Mouse (Mus musculus) layer of hippocampus, adult 2 months (tissue): ENCODE measurements around the gene Pip4k2b. TPM values are rescaled to one million over a fixed set of nuclear protein-coding genes. Genes with fewer than 3 reads are reported as not detected.
"Not testable (repeated sequence)": the region's sequence is repeated elsewhere in the genome, so short reads cannot be mapped to it uniquely, and the experiment has no call there.

ENCODE experiments used
- DNase-seq, 2 experiments: peaks; one replicate each; pipeline ENCODE4 v3.0.0; 2022; ENCODE audit warnings: low spot score in 2 of 2
- H3K27ac ChIP-seq: fragments of 200-600 bp; 2 replicates; pipeline ENCODE4 v1.8.1; 2022
- H3K4me3 ChIP-seq: fragments of 200-600 bp; 2 replicates; pipeline ENCODE4 v1.8.1; 2022; ENCODE audit warnings: mild to moderate bottlenecking
- CTCF ChIP-seq: fragments of 200-600 bp; conservative IDR thresholded peaks from 2 replicates; pipeline ENCODE4 v1.8.1; 2022; ENCODE audit warnings: antibody characterized with exemption, mild to moderate bottlenecking, moderate library complexity
- long read RNA-seq, 2 experiments: library from polyadenylated mRNA; stranded (forward); transcript quantifications; one replicate each; pipeline ENCODE4 v2.0.0; 2021; ENCODE audit warnings: borderline mapping rate in 2 of 2
- total RNA-seq, 2 experiments: library from RNA; stranded (reverse); gene quantifications; 2 replicates each; pipeline ENCODE4 v1.2.3; 2021

Pip4k2b gene
- total RNA-seq = 100 to 1,000 TPM; 106 to 109 TPM
- long read RNA-seq, experiment 1, full-length matches to known transcripts = 1 of 12 reads
- long read RNA-seq, experiment 1, partial matches to known transcripts = 0 of 12 reads
- long read RNA-seq, experiment 1, other reads (novel, unspliced or antisense) = 11 of 12 reads
- long read RNA-seq, experiment 2, full-length matches to known transcripts = 2 of 11 reads
- long read RNA-seq, experiment 2, partial matches to known transcripts = 1 of 11 reads
- long read RNA-seq, experiment 2, other reads (novel, unspliced or antisense) = 8 of 11 reads

DNA sequence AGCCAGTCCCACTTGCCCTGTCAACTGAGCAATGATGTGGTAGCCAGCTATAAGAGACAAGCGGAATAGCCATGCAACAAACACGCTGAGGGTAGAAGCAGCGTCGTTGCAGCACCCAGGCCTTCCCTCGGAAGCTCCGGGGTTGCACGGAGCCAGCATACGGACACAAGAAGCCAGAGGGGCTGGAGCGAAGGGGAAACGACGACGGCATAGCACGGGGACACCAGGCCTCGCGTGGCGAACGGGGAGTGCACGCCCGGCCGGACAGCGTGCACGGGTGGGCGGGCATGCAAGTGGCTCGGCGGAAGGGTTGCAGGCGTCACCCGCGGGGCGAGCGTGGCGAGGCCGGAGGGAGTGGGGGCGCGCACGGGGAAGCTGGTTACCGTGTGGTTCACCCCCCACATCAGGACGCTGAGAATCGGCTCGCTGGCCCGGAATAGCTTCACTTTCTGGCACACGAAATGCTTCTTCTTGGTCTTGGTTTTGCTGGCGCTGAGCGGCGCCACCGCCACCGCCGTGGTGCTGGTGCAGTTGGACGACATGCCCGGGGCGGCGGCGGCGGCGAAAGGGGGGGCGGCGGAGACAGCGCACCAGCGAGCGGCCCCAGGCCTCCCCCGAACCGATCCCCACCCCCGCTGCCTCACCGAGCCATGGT, at the start of gene Pip4k2b:
Gene Pip4k2b, minus strand, starts transcription at position 642 of the 655 bp plus-strand sequence.
- peak within 1 kb of the TSS; percentile 72 for H3K4me3 ChIP-seq
- H3K27ac ChIP-seq = peak within 1 kb of the TSS; percentile 98
- TF ChIP-seq CTCF = no peak

GRCm38 (mm10) chr11:97793165-97793564, 48.7 kb upstream of the Pip4k2b start:
- DNase-seq = peak in 1 of 2 experiments; percentile 55
- peak; percentile 91 for TF ChIP-seq CTCF
- H3K4me3 ChIP-seq = no peak overlapping the region
- no peak overlapping the region for H3K27ac ChIP-seq

More for the DNA sequence above, at the start of gene Pip4k2b:
- no peak for DNase-seq

DNA sequence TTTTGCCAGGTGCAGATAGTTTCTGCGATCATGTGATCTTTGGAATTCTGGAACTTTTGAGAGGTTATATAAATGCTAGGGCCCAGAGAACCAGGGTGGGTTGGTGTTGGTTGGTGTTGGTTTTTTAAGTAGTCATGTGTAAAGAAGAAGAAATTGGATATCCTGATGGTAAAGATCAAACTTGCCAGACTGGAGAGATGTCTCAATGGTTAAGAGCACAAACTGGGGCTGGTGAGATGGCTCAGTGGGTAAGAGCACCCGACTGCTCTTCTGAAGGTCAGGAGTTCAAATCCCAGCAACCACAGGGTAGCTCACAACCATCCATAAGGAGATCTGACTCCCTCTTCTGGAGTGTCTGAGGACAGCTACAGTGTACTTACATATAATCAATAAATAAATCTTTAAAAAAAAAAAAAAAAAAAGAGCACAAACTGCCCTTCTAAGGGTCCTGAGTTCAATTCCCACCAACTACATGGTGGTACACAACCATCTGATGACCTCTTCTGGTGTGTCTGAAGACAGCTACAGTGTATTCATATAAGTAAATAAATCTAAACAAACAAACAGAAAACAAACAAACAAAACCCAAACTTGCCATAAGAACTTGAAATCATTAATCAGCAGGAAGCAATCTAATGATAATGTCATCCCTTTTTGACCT, 46.4 kb upstream of the Pip4k2b start:
- not testable (repeated sequence) for DNase-seq, H3K27ac ChIP-seq

DNA sequence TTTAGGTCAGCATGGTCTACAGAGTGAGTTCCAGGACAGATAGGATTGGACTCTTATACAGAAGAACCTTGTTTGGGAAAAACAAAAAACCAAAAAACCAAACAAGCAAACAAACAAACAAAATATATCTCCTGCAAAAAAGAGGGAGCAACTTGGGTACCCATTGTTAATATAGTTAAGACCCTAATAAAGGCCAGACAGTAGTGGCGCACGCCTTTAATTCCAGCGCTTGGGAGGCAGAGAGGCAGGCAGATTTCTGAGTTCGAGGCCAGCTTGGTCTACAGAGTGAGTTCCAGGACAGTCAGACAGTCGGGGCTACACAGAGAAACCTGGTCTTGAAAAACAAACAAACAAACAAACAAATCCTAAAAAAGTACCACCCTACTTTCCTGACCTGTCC, 45.2 kb upstream of the Pip4k2b start:
- TF ChIP-seq CTCF = no peak
- no peak for DNase-seq
- H3K4me3 ChIP-seq = no peak overlapping the region
- H3K27ac ChIP-seq = no peak overlapping the region

More for the DNA sequence above, 46.4 kb upstream of the Pip4k2b start:
- not testable (repeated sequence) for H3K4me3 ChIP-seq

- H3K4me3 ChIP-seq = no peak overlapping the region
- no peak overlapping the region for H3K27ac ChIP-seq
- TF ChIP-seq CTCF = no peak
- no peak for DNase-seq
These were observed 43.5 kb upstream of the Pip4k2b start for GRCm38 (mm10) chr11:97787961-97788360.

DNA sequence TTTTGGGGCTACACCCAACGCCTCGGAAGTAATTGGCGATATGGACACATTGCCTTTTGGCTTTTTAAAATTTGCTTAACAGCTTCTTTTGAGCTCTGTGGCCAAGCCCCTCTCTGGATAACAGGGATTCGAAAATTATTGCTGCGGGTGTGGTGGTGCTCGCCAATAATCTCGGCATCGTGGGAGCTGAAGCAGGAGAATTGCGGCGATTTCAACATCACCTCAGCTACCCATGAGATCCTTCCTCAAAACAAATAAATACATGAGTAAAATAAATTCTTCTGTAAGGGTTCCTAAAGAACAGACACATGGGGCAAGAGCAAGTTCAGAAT, 38.0 kb upstream of the Pip4k2b start:
- peak overlapping the region; percentile 65 for H3K4me3 ChIP-seq
- H3K27ac ChIP-seq = peak overlapping the region; percentile 96
- no peak for DNase-seq
- no peak for TF ChIP-seq CTCF

- DNase-seq = peak; percentile 99 to 100
- Histone ChIP-seq H3K27ac (peak within 1 kb of the TSS; percentile 96), H3K4me3 (peak within 1 kb of the TSS; percentile 65)
- TF ChIP-seq CTCF = no peak
These were observed 37.5 kb upstream of the Pip4k2b start, which contains the start of gene Rpl23 for GRCm38 (mm10) chr11:97781832-97782563. Gene Rpl23 (minus strand): TSS chr11:97782437.

GRCm38 (mm10) chr11:97781478-97781831, 37.0 kb upstream of the Pip4k2b start:
- DNase-seq = no peak
- no peak for TF ChIP-seq CTCF
- Histone ChIP-seq H3K4me3 (peak overlapping the region; percentile 65), H3K27ac (peak overlapping the region; percentile 96)

DNA sequence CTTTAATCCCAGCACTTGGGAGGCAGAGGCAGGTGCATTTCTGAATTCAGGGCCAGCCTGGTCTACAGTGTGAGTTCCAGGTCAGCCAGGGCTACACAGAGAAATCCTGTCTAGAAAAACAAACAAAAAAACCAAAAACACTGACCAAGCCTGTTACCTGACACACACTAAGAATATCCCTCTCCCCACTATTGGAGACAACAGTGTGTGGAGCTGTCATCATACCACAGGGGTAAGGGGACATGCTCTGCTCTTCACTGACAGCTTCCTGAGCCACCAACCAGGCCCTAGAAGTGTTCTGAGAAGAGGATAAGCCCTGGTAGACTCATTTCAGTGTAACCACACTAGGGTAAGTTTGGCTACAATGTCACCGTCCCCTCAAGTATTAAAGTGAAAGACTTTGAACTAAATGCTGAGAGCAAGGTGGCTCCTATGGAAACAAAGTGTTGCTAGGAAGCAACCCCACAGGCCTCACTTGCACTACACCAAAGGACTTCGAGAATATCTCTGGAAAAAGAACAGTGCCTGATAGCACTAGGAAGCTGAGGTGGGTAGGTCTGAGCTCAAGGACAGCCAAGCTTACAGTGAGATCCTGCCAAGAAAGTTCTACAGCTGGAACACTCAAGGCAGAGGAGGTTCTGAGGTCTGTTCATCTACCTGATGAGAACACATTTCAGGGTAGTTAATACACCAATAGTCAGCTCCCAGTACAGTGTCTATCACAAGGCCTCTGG, 35.6 kb upstream of the Pip4k2b start:
- Histone ChIP-seq H3K4me3 (no peak overlapping the region), H3K27ac (no peak overlapping the region)
- no peak for DNase-seq
- no peak for TF ChIP-seq CTCF

DNA sequence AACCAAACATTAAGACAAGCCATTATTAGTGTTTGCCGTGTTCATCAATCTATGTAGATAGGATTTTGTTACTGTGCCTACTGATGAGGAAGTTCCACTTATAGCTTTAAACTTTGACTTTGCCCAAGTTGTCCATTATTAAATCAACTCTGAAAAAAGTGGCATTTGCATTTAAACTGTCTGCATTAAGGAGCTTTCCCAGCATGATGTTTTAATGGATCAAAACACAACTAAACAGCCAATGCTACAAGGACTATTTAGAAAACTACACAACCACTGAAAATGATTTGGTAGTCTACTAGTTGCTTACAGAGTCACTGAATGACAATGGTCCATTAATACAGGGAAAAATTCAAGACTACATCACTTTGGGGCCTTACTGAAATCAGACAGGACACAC, 34.4 kb upstream of the Pip4k2b start:
- TF ChIP-seq CTCF = no peak
- Histone ChIP-seq H3K27ac (no peak overlapping the region), H3K4me3 (no peak overlapping the region)
- DNase-seq = no peak

- H3K27ac ChIP-seq = no peak overlapping the region
- DNase-seq = no peak
- TF ChIP-seq CTCF = peak; percentile 71
- H3K4me3 ChIP-seq = no peak overlapping the region
These were observed 32.6 kb upstream of the Pip4k2b start for GRCm38 (mm10) chr11:97777129-97777529.

DNA sequence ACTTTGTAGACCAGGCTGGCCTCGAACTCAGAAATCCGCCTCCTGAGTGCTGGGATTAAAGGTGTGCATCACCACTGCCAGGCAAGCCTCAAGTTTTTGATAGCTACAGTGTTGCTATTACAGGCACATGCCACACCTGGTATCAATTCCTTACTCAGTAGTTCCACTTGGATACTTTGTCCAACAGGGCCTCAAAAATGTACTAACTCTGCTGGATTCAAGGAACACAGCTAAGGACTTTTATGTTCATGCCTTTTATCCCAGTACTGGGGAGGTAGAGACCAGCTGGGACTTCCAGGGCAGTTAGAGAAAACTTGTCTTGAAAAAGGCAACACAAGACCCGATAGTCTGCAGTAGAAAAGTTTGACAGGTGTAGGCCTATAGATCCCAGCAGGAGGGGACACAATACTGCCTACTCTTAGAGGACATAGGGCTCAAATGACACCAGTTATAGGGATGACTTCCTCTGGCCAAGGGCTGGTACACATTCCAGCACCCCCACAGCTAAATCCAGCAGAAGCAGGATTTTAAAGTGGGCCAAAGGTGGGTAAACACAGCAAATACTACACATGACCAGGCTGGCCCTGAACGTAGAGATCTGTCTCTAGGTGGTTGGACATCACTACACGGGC, 32.1 kb upstream of the Pip4k2b start:
- TF ChIP-seq CTCF = no peak
- no peak for DNase-seq

More for the DNA sequence above, 32.1 kb upstream of the Pip4k2b start:
- no peak overlapping the region for H3K4me3 ChIP-seq
- no peak overlapping the region for H3K27ac ChIP-seq
